Mouse (Mus musculus): ENCODE results near the gene Mpp6. TPM values are rescaled to one million over a fixed set of nuclear protein-coding genes. Genes with fewer than 3 reads are reported as not detected.

Gene Mpp6
- polyA plus RNA-seq, 1 experiment, result not detected

DNA sequence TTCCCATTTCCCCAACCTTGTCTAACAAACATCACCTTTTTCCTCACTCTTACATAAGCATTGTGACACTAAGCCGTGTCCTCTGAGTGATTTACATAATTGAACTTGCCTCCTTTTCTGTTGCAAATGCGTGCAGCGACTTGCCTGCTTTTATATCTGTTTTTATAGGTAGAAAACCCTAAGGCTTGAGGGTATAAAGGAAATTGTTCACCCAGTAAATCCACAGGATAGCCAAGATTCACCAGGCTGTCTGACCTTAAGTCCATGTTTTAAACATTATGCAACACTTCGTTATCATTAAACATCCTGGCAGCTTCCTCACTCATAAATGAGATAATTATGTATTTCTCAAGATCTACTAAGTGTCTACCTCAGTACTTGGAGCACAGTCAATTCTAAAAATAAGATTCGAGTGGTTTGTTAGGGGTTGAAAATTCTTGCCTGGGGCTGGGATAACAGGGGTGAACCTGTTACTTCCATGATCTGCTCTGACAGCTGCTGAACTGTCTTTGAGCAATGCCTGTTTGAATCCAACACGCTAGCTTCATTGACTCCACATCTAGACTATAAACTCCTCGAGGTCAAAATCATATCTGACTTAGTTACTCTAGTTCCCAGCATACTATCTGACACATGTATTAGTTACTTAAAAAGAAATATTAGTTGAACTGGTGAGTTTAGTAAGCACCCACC lies 18.4 kb upstream of the Mpp6 start:
- Histone ChIP-seq H3K4me3 (ENCODE audit: insufficient read depth, low read depth, low read length) (no peak overlapping the region), H3K27ac (ENCODE audit: insufficient read depth, low read depth, low read length) (no peak overlapping the region), H3K4me1 (ENCODE audit: control insufficient read depth, insufficient read depth, low read length) (no peaks in the 10 kb centered on the region)
- TF ChIP-seq POLR2A (IDR thresholded peaks at IDR 0.05; ENCODE audit: insufficient read depth, low read depth, low read length), result no peak
- no peak for TF ChIP-seq CTCF (IDR thresholded peaks at IDR 0.05; ENCODE audit: insufficient read depth, low read depth, low read length)
- 65% methylated on average over 7 of the region's 7 CpGs for WGBS

DNA sequence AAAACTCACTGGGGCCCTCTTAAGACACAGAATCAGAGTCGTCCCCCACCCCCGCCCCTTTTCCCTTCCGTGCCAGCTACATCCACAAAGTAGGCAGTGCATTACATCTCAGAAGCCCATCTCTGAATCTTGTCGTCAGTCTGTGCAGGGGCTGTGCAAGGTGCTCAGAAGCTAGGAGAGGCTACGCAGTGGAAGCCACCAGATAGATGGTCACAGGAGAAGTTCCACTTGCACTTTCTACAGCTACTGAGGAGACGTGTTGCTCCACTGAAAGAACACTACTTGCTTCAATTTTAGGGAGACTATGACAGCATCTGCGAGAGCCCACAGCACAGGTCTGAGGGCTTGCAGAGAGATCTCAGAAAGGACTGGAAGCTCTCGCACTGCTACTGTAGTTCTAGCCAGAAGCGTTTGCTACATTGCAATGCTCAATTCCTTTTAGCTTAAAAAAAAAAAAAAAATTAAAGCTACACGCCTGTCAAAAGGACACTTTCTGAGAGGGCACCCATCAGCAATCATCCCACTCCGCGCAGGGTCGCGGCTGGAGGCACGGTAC lies 762 bp upstream of the Mpp6 start:
- TF ChIP-seq CTCF (IDR thresholded peaks at IDR 0.05; ENCODE audit: insufficient read depth, low read depth, low read length) (no peak), POLR2A (IDR thresholded peaks at IDR 0.05; ENCODE audit: insufficient read depth, low read depth, low read length) (no peak)
- Histone ChIP-seq H3K4me3 (ENCODE audit: insufficient read depth, low read depth, low read length) (peak overlapping the region; percentile 63), H3K27ac (ENCODE audit: insufficient read depth, low read depth, low read length) (0 out of 2 replicates have a peak overlapping the region, but pooled peaks have one; percentile 13), H3K4me1 (ENCODE audit: control insufficient read depth, insufficient read depth, low read length) (no peaks in the 10 kb centered on the region)
- WGBS, result 3% methylated on average over 15 of the region's 15 CpGs

DNA sequence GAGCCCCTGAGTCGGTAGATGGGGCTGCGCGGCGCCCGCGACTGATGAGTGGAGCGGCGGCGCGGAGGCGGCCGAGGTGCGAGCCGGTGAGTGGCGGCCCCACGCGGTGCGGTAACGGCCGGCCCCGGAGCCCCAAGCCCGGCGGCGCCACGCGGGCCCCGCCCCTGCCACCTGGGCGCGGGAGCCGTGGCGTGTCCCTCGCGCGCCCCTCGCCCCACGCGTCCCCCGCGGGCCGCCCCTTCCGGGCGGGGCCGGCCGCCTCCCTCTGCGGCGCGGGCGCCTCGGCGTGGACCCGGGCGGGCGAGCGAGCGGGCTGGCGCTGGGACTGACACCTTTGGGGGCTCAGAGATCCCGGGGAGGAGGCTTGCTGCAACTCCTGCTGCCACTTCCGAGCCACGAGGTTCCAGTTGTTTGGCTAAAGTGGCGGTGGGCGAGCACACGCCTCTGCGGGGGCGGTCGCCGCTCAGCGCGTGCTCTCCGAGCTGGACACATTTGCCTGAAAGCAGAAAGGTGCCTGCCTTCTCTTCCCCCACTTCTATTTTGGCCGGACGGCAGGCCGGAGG lies 419 bp downstream of the Mpp6 start:
- Histone ChIP-seq H3K4me1 (ENCODE audit: control insufficient read depth, insufficient read depth, low read length) (no peaks in the 10 kb centered on the region), H3K4me3 (ENCODE audit: insufficient read depth, low read depth, low read length) (peak overlapping the region; percentile 63), H3K27ac (ENCODE audit: insufficient read depth, low read depth, low read length) (0 out of 2 replicates have a peak overlapping the region, but pooled peaks have one; percentile 29)
- TF ChIP-seq POLR2A (IDR thresholded peaks at IDR 0.05; ENCODE audit: insufficient read depth, low read depth, low read length) (no peak), CTCF (IDR thresholded peaks at IDR 0.05; ENCODE audit: insufficient read depth, low read depth, low read length) (no peak)
- WGBS, result 2% methylated on average over 72 of the region's 72 CpGs

DNA sequence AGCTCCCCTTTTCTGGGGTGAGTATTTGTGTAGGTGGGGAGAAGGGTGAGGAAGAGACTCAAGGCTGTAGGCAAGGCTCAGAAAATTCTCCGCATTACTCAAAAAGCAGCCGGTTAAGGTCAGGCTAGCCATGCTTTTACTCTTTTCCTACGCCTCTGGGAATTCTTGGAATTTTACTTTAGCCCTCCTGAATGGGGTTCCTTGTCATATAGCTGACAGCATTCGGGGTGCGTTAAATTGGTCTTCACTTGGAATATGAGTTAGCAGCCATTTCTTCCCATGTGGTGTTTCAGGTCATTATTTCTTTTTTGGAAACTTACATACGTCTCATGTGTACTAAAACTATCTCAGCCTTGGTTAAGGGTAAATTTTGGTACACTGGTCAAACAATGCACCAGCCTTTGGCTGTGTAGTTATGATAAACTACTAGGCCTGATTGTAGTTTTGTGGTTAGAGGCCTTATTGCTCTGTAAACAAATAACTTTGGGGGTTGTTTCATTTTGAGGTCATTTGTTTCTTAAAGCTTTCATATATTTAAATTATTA lies 1.1 kb downstream of the Mpp6 start:
- TF ChIP-seq POLR2A (IDR thresholded peaks at IDR 0.05; ENCODE audit: insufficient read depth, low read depth, low read length) (no peak), CTCF (IDR thresholded peaks at IDR 0.05; ENCODE audit: insufficient read depth, low read depth, low read length) (no peak)
- Histone ChIP-seq H3K4me1 (ENCODE audit: control insufficient read depth, insufficient read depth, low read length) (no peaks in the 10 kb centered on the region), H3K27ac (ENCODE audit: insufficient read depth, low read depth, low read length) (no peak overlapping the region), H3K4me3 (ENCODE audit: insufficient read depth, low read depth, low read length) (peak overlapping the region; percentile 63)
- 11% methylated on average over 6 of the region's 6 CpGs for WGBS

DNA sequence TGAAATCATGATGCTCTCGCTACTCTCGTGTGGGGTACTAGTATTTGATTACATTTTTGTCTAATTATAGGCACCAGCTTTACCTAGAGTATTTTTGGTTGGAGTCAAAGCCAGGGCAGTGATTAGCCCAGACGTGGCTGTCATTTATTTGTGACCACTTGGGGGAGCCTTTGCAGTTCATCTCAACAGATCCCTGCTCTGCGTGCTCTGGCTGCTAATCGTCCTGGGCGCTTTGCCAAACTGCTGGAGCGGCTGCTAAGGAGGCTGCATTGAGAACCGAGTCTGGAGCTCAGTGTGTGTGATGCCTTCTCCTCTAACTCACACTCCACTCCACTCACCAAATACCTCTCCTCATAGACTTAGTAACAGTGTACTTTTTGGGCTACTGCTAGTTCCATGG lies 2.7 kb downstream of the Mpp6 start:
- no peak overlapping the region for H3K27ac ChIP-seq (ENCODE audit: insufficient read depth, low read depth, low read length)
- TF ChIP-seq POLR2A (IDR thresholded peaks at IDR 0.05; ENCODE audit: insufficient read depth, low read depth, low read length), result no peak
- TF ChIP-seq CTCF (IDR thresholded peaks at IDR 0.05; ENCODE audit: insufficient read depth, low read depth, low read length), result peak; percentile 64

DNA sequence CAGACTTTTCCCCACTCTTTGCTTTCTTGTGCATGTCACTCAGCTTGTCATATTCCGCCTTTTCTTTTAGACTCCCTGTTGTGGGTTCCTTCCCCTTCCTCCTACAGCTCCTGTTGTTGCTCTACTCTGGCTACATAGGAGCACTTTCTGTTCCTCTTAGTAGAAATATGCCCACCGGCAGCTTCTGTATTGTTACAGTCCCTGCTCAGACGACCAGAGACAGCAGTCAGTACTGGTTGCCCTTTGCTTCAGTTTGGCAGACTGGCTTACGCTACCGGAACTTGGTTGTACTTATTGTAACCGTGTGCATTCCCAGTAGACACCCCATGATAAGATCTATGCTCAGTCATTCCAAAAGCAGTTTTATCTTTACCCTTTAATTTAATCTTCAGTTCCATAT lies 4.2 kb downstream of the Mpp6 start:
- 73% methylated on average over 6 of the region's 6 CpGs for WGBS
- H3K4me1 ChIP-seq (ENCODE audit: control insufficient read depth, insufficient read depth, low read length), result no peaks in the 10 kb centered on the region

More for the DNA sequence above, 2.7 kb downstream of the Mpp6 start:
- H3K4me1 ChIP-seq (ENCODE audit: control insufficient read depth, insufficient read depth, low read length), result no peaks in the 10 kb centered on the region
- no peak overlapping the region for H3K4me3 ChIP-seq (ENCODE audit: insufficient read depth, low read depth, low read length)
- 1% methylated on average over 8 of the region's 8 CpGs for WGBS

DNA sequence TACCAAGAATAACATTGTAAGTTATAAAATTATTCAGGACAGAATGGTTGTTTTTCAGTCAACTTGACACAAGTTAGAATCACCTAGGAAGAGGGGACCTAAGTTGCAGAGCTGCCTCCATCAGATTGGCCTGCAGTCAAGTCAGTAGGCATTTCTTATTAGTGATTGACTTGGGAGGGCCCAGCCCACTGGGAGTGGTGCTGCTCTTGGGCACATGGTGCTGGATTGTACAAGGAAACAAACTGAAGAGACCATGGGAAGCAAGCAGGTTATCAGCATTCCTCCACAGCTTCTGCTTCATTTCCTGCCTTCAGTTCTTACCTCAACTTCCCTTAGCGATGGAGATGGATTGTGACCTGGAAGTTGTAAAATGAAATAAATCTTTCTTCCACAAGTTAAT lies 10.9 kb downstream of the Mpp6 start:
- no peak overlapping the region for H3K4me3 ChIP-seq (ENCODE audit: insufficient read depth, low read depth, low read length)
- H3K4me1 ChIP-seq (ENCODE audit: control insufficient read depth, insufficient read depth, low read length), result peaks cover 2% of the 10 kb centered on the region; the same call in 1 of the 2 replicates
- H3K27ac ChIP-seq (ENCODE audit: insufficient read depth, low read depth, low read length), result no peak overlapping the region
- TF ChIP-seq CTCF (IDR thresholded peaks at IDR 0.05; ENCODE audit: insufficient read depth, low read depth, low read length) (no peak), POLR2A (IDR thresholded peaks at IDR 0.05; ENCODE audit: insufficient read depth, low read depth, low read length) (no peak)
- WGBS, result 96% methylated on average over 1 of the region's 1 CpGs

More for the DNA sequence above, 4.2 kb downstream of the Mpp6 start:
- Histone ChIP-seq H3K4me3 (ENCODE audit: insufficient read depth, low read depth, low read length) (no peak overlapping the region), H3K27ac (ENCODE audit: insufficient read depth, low read depth, low read length) (no peak overlapping the region)
- TF ChIP-seq CTCF (IDR thresholded peaks at IDR 0.05; ENCODE audit: insufficient read depth, low read depth, low read length) (no peak), POLR2A (IDR thresholded peaks at IDR 0.05; ENCODE audit: insufficient read depth, low read depth, low read length) (no peak)

DNA sequence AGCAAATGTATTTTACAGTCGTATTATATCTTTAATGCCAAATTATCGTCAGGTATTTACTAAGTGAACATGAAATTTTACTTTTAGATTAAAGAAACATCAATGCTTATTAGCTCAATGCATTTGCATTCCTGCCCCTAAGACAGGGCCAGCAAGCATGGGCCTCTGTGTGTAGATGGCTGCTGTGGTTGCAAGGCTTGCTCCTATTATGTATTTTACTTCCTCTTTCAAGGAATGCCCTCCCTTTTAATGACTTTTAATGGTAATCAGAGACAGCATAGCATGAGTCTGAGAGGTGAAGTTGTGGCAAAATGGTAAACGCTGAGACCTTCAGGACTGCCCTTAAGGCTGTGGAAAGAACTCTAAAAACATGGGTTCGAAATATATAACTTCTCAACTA lies 12.8 kb downstream of the Mpp6 start:
- no peak overlapping the region for H3K27ac ChIP-seq (ENCODE audit: insufficient read depth, low read depth, low read length)
- peaks cover 2% of the 10 kb centered on the region; the same call in 1 of the 2 replicates for H3K4me1 ChIP-seq (ENCODE audit: control insufficient read depth, insufficient read depth, low read length)
- TF ChIP-seq CTCF (IDR thresholded peaks at IDR 0.05; ENCODE audit: insufficient read depth, low read depth, low read length), result no peak
- TF ChIP-seq POLR2A (IDR thresholded peaks at IDR 0.05; ENCODE audit: insufficient read depth, low read depth, low read length), result no peak
- H3K4me3 ChIP-seq (ENCODE audit: insufficient read depth, low read depth, low read length), result no peak overlapping the region
- 98% methylated on average over 4 of the region's 4 CpGs for WGBS

DNA sequence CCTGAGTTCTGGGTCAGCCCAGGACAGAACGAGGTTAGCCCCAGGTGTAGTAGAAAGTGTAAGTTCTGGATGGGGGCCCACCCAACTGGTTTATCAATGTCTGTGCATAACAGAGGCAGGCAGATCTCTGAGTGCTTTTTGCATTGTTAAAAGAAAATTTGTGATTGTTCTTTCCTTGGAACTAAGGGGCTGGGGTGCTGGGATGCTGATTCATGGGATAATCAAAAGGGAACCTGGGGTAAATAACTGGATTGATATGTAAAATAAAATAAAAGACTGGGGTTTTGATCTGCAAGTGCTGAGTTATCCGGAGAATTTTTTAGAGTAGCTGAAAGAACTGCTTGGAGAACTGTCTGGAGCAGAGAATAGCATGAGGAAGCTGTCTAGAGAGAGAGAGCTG lies 14.2 kb downstream of the Mpp6 start:
- no peak for TF ChIP-seq CTCF (IDR thresholded peaks at IDR 0.05; ENCODE audit: insufficient read depth, low read depth, low read length)
- no peak for TF ChIP-seq POLR2A (IDR thresholded peaks at IDR 0.05; ENCODE audit: insufficient read depth, low read depth, low read length)
- Histone ChIP-seq H3K27ac (ENCODE audit: insufficient read depth, low read depth, low read length) (no peak overlapping the region), H3K4me3 (ENCODE audit: insufficient read depth, low read depth, low read length) (no peak overlapping the region), H3K4me1 (ENCODE audit: control insufficient read depth, insufficient read depth, low read length) (peaks cover 2% of the 10 kb centered on the region; the same call in 1 of the 2 replicates)
- 90% methylated on average over 2 of the region's 2 CpGs for WGBS
